Mouse (Mus musculus) thymus, adult 2 months (tissue): ENCODE data around the gene Erg. TPM values are rescaled to one million over a fixed set of nuclear protein-coding genes. Genes with fewer than 3 reads are reported as not detected.

Experiments used
- DNase-seq: peaks from one replicate; pipeline ENCODE4 v3.0.0; 2021
- H3K27ac ChIP-seq: fragments of 200-500 bp; 2 replicates; pipeline ENCODE4 v1.5.1; 2012; ENCODE audit warnings: low read length, control low read depth; ENCODE audit not compliant: control insufficient read depth, insufficient read depth
- H3K27me3 ChIP-seq: fragments of 200-500 bp; 2 replicates; pipeline ENCODE4 v1.6.1; 2012; ENCODE audit warnings: mild to moderate bottlenecking, low read length, moderate library complexity, mixed read lengths; ENCODE audit not compliant: control insufficient read depth, insufficient read depth
- H3K36me3 ChIP-seq: fragments of 200-500 bp; 2 replicates; pipeline ENCODE4 v1.6.1; 2012; ENCODE audit warnings: mild to moderate bottlenecking, low read length, moderate library complexity; ENCODE audit not compliant: control insufficient read depth, insufficient read depth
- H3K4me1 ChIP-seq: fragments of 200-500 bp; replicated peaks from 2 replicates; pipeline ENCODE4 v1.6.1; 2012; ENCODE audit warnings: low read length; ENCODE audit not compliant: control insufficient read depth, insufficient read depth
- H3K4me3 ChIP-seq: fragments of 200-500 bp; 2 replicates; pipeline ENCODE4 v1.5.1; 2012; ENCODE audit warnings: mild to moderate bottlenecking, low read length, control low read depth, moderate library complexity; ENCODE audit not compliant: control insufficient read depth, insufficient read depth
- CTCF ChIP-seq: fragments of 200-500 bp; IDR thresholded peaks from 2 replicates; pipeline ENCODE4 v1.5.1; 2012; ENCODE audit warnings: mild to moderate bottlenecking, control low read depth, low read length, moderate library complexity, borderline replicate concordance; ENCODE audit not compliant: control insufficient read depth, poor library complexity, insufficient read depth; ENCODE audit errors: extremely low read depth
- POLR2A ChIP-seq: fragments of 200-500 bp; IDR thresholded peaks from 2 replicates; pipeline ENCODE4 v1.6.1; 2012; ENCODE audit warnings: mild to moderate bottlenecking, low read length, control low read depth, moderate library complexity; ENCODE audit not compliant: control insufficient read depth, poor library complexity, insufficient read depth; ENCODE audit errors: extremely low read depth
- WGBS: fragments of 180-500 bp; shearing (Covaris S2); methylation state at CpG from one replicate; pipeline ENCODE4 v1.1.7; 2018; 5-methylcytosine and 5-hydroxymethylcytosine counted together
- polyA plus RNA-seq: library from polyadenylated mRNA; depleted of rRNA; stranded (reverse); fragments of >200 nt; gene quantifications from 2 replicates; pipeline ENCODE4 v1.2.3, GENCODE M21; 2012

Gene Erg
- polyA plus RNA-seq, 1 experiment = 4.0 TPM

DNA sequence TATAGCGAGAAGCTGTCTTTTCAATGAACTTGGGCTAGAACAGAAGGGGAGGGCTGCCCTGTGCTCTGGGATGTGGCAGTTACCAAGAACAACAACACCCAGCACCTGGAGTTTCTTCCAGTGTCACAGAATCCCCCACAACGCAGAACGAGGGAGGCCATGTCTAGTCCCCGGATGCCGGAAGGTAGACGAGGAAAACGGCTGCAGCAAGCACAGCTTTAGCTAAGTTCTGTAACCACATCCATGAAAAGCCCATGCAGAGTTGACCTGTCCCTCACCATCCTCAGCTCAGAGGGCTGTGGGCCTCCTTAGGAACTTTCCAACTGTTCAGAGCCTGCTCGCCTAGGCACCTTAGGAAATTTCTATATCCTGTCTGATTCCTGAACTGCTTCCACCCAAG lies 130.5 kb downstream of the Erg start:
- no peaks in the 10 kb centered on the region; the same call in 1 of the 2 replicates for H3K27me3 ChIP-seq
- H3K4me1 ChIP-seq = peaks cover 24% of the 10 kb centered on the region
- 9% methylated on average over 8 of the region's 8 CpGs for WGBS
- H3K36me3 ChIP-seq = no peaks in the 10 kb centered on the region
- no peak for DNase-seq
- TF ChIP-seq CTCF (no peak), POLR2A (no peak)
- H3K27ac ChIP-seq = peak overlapping the region; percentile 25; the same call in 1 of the 2 replicates
- H3K4me3 ChIP-seq = peak overlapping the region; percentile 19; the same call in 1 of the 2 replicates

DNA sequence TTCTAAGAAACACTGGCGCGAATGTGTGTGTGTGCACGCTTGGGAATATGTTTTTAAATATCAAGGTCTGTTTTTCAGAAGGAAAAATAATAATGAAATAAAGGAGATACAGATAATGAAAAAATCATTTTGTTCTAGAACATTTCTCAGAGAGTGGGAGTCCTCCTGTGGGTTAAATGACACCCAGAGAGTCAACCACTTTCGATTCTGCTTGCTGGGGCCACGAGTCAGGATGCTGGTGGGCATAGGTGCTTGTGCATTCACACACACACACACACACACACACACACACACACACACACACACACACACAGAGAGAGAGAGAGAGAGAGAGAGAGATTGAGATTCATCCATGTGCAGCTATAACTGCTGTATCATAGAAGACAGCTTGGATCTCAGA lies 130.9 kb downstream of the Erg start:
- peak overlapping the region; percentile 19; the same call in 1 of the 2 replicates for H3K4me3 ChIP-seq
- no peaks in the 10 kb centered on the region; the same call in 1 of the 2 replicates for H3K27me3 ChIP-seq
- WGBS = 7% methylated on average over 5 of the region's 5 CpGs
- TF ChIP-seq POLR2A = no peak
- no peak for TF ChIP-seq CTCF
- H3K4me1 ChIP-seq = peaks cover 24% of the 10 kb centered on the region
- peak overlapping the region; percentile 25; the same call in 1 of the 2 replicates for H3K27ac ChIP-seq
- no peaks in the 10 kb centered on the region for H3K36me3 ChIP-seq
- no peak for DNase-seq

DNA sequence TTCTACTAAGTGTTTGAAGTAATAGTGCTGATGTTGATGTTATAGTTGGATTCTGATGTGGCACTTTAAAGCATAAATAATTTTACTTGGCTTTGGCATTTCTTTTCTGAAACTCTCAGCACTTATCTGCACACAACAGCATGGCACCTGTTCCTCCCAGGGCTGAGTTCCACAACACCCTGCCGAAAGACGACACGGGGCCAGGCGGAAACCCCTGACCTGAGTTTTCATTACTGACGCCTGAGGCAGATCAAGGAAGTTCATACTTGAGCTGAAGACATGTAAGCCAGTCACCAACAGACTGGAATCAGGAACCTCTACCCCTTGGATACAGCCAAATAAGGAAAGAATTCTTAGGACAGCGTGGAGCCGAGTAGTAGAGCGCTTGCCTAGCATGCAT lies 134.0 kb downstream of the Erg start:
- Histone ChIP-seq H3K4me3 (no peak overlapping the region), H3K36me3 (no peaks in the 10 kb centered on the region), H3K27me3 (no peaks in the 10 kb centered on the region), H3K4me1 (peaks cover 23% of the 10 kb centered on the region), H3K27ac (no peak overlapping the region)
- no peak for TF ChIP-seq POLR2A
- TF ChIP-seq CTCF = no peak
- DNase-seq = no peak
- whole genome bisulfite sequencing = 30% methylated on average over 8 of the region's 8 CpGs

DNA sequence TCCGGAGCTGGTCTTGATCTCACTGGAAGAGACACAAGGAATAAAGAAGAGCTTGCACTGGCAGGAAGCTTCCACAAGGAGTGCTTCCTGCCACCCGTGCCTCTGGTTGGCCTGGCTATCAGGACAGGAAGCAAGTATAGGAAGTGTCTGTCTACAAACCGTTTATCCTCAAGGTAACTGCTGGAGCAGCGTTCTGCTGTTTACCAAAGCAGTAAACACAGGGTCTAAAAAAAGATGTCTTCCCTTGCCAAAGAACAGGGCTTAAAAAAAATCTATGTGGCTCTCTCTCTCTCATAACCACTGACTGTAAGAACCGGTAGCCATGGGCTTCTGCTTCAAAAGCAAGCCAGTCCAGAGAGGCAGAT lies 137.1 kb downstream of the Erg start:
- no peak overlapping the region for H3K4me3 ChIP-seq
- WGBS = 9% methylated on average over 5 of the region's 5 CpGs
- no peaks in the 10 kb centered on the region for H3K36me3 ChIP-seq
- no peak for DNase-seq
- peaks cover 10% of the 10 kb centered on the region for H3K4me1 ChIP-seq
- H3K27ac ChIP-seq = no peak overlapping the region
- no peaks in the 10 kb centered on the region for H3K27me3 ChIP-seq
- no peak for TF ChIP-seq POLR2A
- TF ChIP-seq CTCF = no peak

DNA sequence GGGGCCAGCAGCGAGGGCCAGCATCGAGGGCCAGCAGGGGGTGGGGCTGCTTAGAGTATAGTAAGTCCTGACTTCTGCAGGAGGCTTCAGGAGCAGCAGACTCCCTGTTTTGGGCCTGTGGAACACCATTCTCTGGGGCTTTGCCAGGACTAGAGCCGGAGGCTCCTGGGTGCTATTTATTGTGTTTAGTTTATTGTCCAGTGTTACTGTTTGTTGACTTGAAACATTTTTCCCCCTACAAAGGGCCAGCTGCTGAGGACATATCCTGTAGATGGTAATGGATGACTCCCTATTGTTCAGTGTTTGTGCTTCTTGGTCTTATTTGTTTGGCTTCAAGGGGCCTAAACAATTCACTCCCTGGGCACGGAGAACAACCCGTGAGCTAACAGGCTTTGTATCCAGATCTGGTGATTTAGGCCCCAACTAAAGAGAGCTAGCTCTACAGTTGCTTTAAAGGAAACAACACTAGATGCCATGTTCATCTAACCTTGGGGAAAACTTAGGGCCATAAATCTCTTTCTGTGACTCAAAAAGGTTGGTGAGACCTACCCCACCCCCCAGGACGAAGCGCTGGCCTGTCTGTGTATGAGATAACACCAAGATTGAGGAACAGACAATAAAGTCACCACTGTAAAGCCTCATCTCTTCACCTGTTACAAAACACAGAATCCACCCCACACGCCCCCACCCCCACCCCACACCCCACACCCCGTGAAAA lies 137.6 kb downstream of the Erg start:
- no peaks in the 10 kb centered on the region for H3K27me3 ChIP-seq
- peaks cover 10% of the 10 kb centered on the region for H3K4me1 ChIP-seq
- no peak for TF ChIP-seq POLR2A
- no peak for TF ChIP-seq CTCF
- H3K36me3 ChIP-seq = no peaks in the 10 kb centered on the region
- 46% methylated on average over 9 of the region's 9 CpGs for WGBS
- no peak for DNase-seq
- H3K4me3 ChIP-seq = no peak overlapping the region
- H3K27ac ChIP-seq = no peak overlapping the region; the same call in 1 of the 2 replicates

DNA sequence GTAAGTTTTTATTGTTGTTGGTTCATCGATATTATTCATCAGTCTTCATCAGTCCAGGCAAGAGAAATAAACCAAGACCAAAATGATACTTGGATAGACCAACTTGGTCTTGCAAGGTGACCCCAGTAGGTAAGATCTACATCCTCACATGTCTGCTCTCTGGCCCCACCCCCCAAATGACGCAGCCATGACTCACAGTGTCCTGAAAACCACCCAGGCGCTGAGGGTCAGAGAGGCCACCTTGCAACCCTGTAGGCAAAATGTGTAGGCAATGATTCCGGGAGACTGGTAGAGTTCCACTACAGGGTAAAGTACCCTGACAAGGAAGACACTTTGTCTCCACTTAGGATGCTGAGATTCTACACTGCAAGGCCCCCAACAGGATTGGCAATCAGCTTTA lies 138.5 kb downstream of the Erg start:
- Histone ChIP-seq H3K4me1 (peaks cover 7% of the 10 kb centered on the region), H3K27ac (no peak overlapping the region), H3K36me3 (no peaks in the 10 kb centered on the region), H3K27me3 (no peaks in the 10 kb centered on the region), H3K4me3 (no peak overlapping the region)
- WGBS = 62% methylated on average over 4 of the region's 4 CpGs
- no peak for TF ChIP-seq CTCF
- no peak for TF ChIP-seq POLR2A
- DNase-seq = no peak

DNA sequence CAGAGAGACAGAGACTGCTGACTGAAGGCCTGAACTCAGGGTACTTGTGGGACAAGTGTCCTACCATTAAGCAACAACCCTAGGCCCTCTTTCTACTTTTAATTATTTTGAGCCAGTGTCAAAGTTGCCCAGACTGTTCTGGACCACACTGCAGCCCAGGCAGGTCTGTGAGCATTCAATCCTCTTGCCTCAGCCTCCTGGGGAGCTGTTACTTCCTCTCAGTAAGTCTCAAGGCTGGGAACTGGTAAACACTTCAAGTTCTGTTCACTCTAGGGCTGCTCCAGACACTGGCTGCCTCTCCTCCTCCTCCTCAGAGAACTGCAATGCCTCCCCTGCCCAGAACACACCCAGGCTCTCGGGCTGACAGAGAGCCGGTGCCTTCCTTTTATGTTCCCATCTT lies 140.0 kb downstream of the Erg start:
- Histone ChIP-seq H3K36me3 (no peaks in the 10 kb centered on the region), H3K27me3 (no peaks in the 10 kb centered on the region), H3K4me1 (peaks cover 7% of the 10 kb centered on the region), H3K27ac (no peak overlapping the region), H3K4me3 (no peak overlapping the region)
- DNase-seq = no peak
- WGBS = 32% methylated on average over 2 of the region's 2 CpGs
- TF ChIP-seq CTCF (no peak), POLR2A (no peak)
